Mouse (Mus musculus): ENCODE measurements around the gene Bcl2l13. TPM values are rescaled to one million over a fixed set of nuclear protein-coding genes. Genes with fewer than 3 reads are reported as not detected.

The Bcl2l13 gene
- total RNA-seq, 2 experiments from 2014 or later = 63.0 to 68.1 TPM

- DNase-seq = no peak
Measured at GRCm38 (mm10) chr6:120929421-120929820, 93.4 kb downstream of the Bcl2l13 start.

GRCm38 (mm10) chr6:120930450-120931306, 94.7 kb downstream of the Bcl2l13 start:
- DNase-seq = no peak

- no peak for DNase-seq
Measured at GRCm38 (mm10) chr6:120932597-120932996, 96.6 kb downstream of the Bcl2l13 start.

GRCm38 (mm10) chr6:120933670-120934069, 97.7 kb downstream of the Bcl2l13 start:
- DNase-seq = no peak

GRCm38 (mm10) chr6:120934176-120934575, 98.2 kb downstream of the Bcl2l13 start:
- no peak for DNase-seq

GRCm38 (mm10) chr6:120937104-120937617, 101.1 kb downstream of the Bcl2l13 start:
- DNase-seq = no peak

GRCm38 (mm10) chr6:120937999-120938608, 102.1 kb downstream of the Bcl2l13 start:
- no peak for DNase-seq

- DNase-seq = no peak
Measured at GRCm38 (mm10) chr6:120938763-120939450, 102.9 kb downstream of the Bcl2l13 start.

- no peak for DNase-seq
Measured at GRCm38 (mm10) chr6:120939783-120940182, 103.8 kb downstream of the Bcl2l13 start.

- no peak for DNase-seq
Measured at GRCm38 (mm10) chr6:120940446-120941083, 104.6 kb downstream of the Bcl2l13 start.

- DNase-seq = no peak
Measured at GRCm38 (mm10) chr6:120941084-120941481, 105.1 kb downstream of the Bcl2l13 start.

GRCm38 (mm10) chr6:120941575-120941974, 105.6 kb downstream of the Bcl2l13 start:
- no peak for DNase-seq

Small RNAs within 50 kb of the gene (microRNA-seq; reads per million reads assigned to microRNA genes)
- gene Gm25193 = not detected

Other genes with a start within 250 kb of the Bcl2l13 start
- gene Cecr2, start 169.8 kb upstream of the Bcl2l13 start, total RNA-seq (2021) = 1 to 10 TPM; 5.5 to 8.1 TPM
- under 1 TPM; 0.30 to 0.33 TPM for gene Slc25a18, start 62.6 kb upstream of the Bcl2l13 start, total RNA-seq (2021)
- gene Atp6v1e1, start 13.4 kb upstream of the Bcl2l13 start, total RNA-seq (2021) = 100 to 1,000 TPM; 332 to 479 TPM
- gene Bid, start 80.6 kb downstream of the Bcl2l13 start, total RNA-seq (2021) = 1 to 10 TPM; 4.5 to 5.9 TPM